Mouse (Mus musculus): ENCODE measurements at regions not wholly inside any gene's neighbourhood (a gene's known extent, or its start where the extent isn't known, plus 50 kb on each side); places are given as distances from the start of the nearest gene placed in this dataset.

GRCm38 (mm10) chr4:82234443-82234842 is 471.1 kb downstream of the Nfib start:
- DNase-seq (ENCODE audit: low read depth, low spot score), result no peak

- no peak for DNase-seq (ENCODE audit: low read depth, low spot score)
Measured at GRCm38 (mm10) chr4:82226197-82227119, 479.1 kb downstream of the Nfib start.

GRCm38 (mm10) chr4:82220724-82221123 is 484.8 kb downstream of the Nfib start:
- DNase-seq (ENCODE audit: low read depth, low spot score), result peak; percentile 73

- peak; percentile 23 for DNase-seq (ENCODE audit: low read depth, low spot score)
Measured at GRCm38 (mm10) chr4:82220120-82220714, 485.3 kb downstream of the Nfib start.

GRCm38 (mm10) chr4:82218616-82219015 is 486.9 kb downstream of the Nfib start:
- DNase-seq (ENCODE audit: low read depth, low spot score), result peak; percentile 43

GRCm38 (mm10) chr4:82207031-82207430 is 498.5 kb downstream of the Nfib start:
- no peak for DNase-seq (ENCODE audit: low read depth, low spot score)

- no peak for DNase-seq (ENCODE audit: low read depth, low spot score)
Measured at GRCm38 (mm10) chr4:82200306-82200705, 505.2 kb downstream of the Nfib start.

GRCm38 (mm10) chr4:82199118-82199517 is 506.4 kb downstream of the Nfib start:
- DNase-seq (ENCODE audit: low read depth, low spot score), result no peak

- no peak for DNase-seq (ENCODE audit: low read depth, low spot score)
Measured at GRCm38 (mm10) chr4:82197611-82198010, 507.9 kb downstream of the Nfib start.

GRCm38 (mm10) chr4:82196024-82196647 is 509.4 kb downstream of the Nfib start:
- DNase-seq (ENCODE audit: low read depth, low spot score), result peak; percentile 76

GRCm38 (mm10) chr4:82193905-82194304 is 511.6 kb downstream of the Nfib start:
- DNase-seq (ENCODE audit: low read depth, low spot score), result no peak

GRCm38 (mm10) chr4:82186892-82187291 is 518.7 kb downstream of the Nfib start:
- no peak for DNase-seq (ENCODE audit: low read depth, low spot score)

- no peak for DNase-seq (ENCODE audit: low read depth, low spot score)
Measured at GRCm38 (mm10) chr4:82183974-82184373, 521.6 kb downstream of the Nfib start.

- no peak for DNase-seq (ENCODE audit: low read depth, low spot score)
Measured at GRCm38 (mm10) chr4:82178112-82178511, 527.4 kb downstream of the Nfib start.

- no peak for DNase-seq (ENCODE audit: low read depth, low spot score)
Measured at GRCm38 (mm10) chr4:82176723-82177122, 528.8 kb downstream of the Nfib start.

- no peak for DNase-seq (ENCODE audit: low read depth, low spot score)
Measured at GRCm38 (mm10) chr4:82173461-82174085, 532.0 kb downstream of the Nfib start.

- no peak for DNase-seq (ENCODE audit: low read depth, low spot score)
Measured at GRCm38 (mm10) chr4:82170930-82171329, 534.6 kb downstream of the Nfib start.

- DNase-seq (ENCODE audit: low read depth, low spot score), result no peak
Measured at GRCm38 (mm10) chr4:82168032-82168431, 537.5 kb downstream of the Nfib start.

- DNase-seq (ENCODE audit: low read depth, low spot score), result no peak
Measured at GRCm38 (mm10) chr4:82167396-82167795, 538.2 kb downstream of the Nfib start.

GRCm38 (mm10) chr4:82166826-82167225 is 538.7 kb downstream of the Nfib start:
- no peak for DNase-seq (ENCODE audit: low read depth, low spot score)

GRCm38 (mm10) chr4:82166087-82166486 is 539.5 kb downstream of the Nfib start:
- DNase-seq (ENCODE audit: low read depth, low spot score), result no peak

- no peak for DNase-seq (ENCODE audit: low read depth, low spot score)
Measured at GRCm38 (mm10) chr4:82164058-82164457, 541.5 kb downstream of the Nfib start.
